Mouse (Mus musculus): ENCODE measurements around the gene Olfr1044. TPM values are rescaled to one million over a fixed set of nuclear protein-coding genes. Genes with fewer than 3 reads are reported as not detected.

Gene Olfr1044
- not detected in 2 replicates for total RNA-seq (2012; rRNA removed)
- total RNA-seq (2014; rRNA removed), result not detected in 2 replicates
- polyA plus RNA-seq (2012; ENCODE audit: insufficient read length, low read depth), result not detected in 2 replicates

DNA sequence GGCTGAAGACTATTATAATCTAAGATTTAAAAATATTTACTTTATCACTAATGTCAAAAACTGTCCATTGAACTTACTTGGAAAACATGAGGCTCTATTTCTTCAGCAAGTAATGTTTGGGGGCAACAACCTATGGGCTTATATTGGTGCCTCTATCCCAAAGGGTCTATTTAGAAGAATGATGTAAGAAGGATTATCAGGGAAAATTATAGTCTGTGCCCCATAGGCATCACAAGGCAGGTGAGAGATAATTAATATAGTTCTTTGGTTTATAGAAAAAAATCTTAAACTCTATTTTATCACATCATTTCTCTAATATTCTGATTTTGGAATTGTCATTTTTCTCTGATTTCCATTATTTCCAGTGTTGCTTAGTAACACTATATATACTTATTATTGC, at the start of gene Olfr1044:
Olfr1044 (minus strand) TSS at position 101 of the 400 bp plus-strand sequence.
- no peak within 1 kb of the TSS for H3K27ac ChIP-seq (ENCODE audit: insufficient read depth, low read depth)
- DNase-seq (ENCODE audit: extremely low read depth), result no peak
- H3K27me3 ChIP-seq (replicated peaks), result no peaks in the 10 kb centered on the region

DNA sequence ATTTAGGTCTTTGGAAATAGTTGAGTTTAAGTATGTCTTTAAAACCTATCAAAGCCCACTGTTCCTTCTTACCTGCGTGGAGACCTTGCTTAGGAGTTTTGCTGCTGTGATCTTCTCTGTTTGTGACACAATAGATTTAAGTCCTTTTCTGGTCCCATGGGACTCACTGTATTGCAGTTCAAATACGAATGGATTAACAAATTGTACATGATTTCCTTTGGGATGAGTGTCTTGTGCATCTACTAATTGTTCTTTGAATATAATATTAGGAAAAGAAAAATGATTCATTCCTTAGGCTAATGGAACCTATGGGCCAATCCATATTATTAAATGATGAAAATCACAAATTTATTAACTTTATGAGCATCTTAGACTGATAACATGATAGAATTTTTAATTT, 41.6 kb upstream of the Olfr1044 start, which contains the start of gene Olfr1046:
Olfr1046 (minus strand) TSS at position 101 of the 400 bp plus-strand sequence.
- Histone ChIP-seq H3K27me3 (replicated peaks) (no peaks in the 10 kb centered on the region), H3K4me3 (replicated peaks in 1 of 3; ENCODE audit: low read depth in 2 of 3, low read length in 2 of 3, poor library complexity in 1 of 3) (no peak within 1 kb of the TSS), H3K4me1 (ENCODE audit: control insufficient read depth in 1 of 2, insufficient read depth in 2 of 2) (no peaks in the 10 kb centered on the region), H3K4me2 (ENCODE audit: insufficient read depth, low read depth, poor library complexity, severe bottlenecking) (no peak within 1 kb of the TSS), H3K9me3 (replicated peaks; ENCODE audit: low read length) (peaks cover 4% of the 10 kb centered on the region), H3K9ac (ENCODE audit: insufficient read depth, low read depth) (no peak within 1 kb of the TSS), H3K79me2 (replicated peaks; ENCODE audit: control insufficient read depth, extremely low read depth, insufficient read depth, poor library complexity, severe bottlenecking) (no peaks in the 10 kb centered on the region), H3K27ac (ENCODE audit: insufficient read depth, low read depth) (no peak within 1 kb of the TSS), H3K36me3 (replicated peaks in 1 of 2; ENCODE audit: control insufficient read depth in 1 of 2, insufficient read depth in 1 of 2, low read length in 1 of 2) (no peaks in the 10 kb centered on the region)
- dilution Hi-C loops (cut with MboI; ENCODE audit: extremely low pct_ligation_motif_present, extremely low pct_unique_long_range_greater_than_20kb, low sequenced_read_pairs) (no loop called here), in situ Hi-C loops (cut with MboI; ENCODE audit: low pct_ligation_motif_present, low pct_unique_long_range_greater_than_20kb, low sequenced_read_pairs) (no loop called here)
- no peak for TF ChIP-seq GABPA (IDR thresholded peaks at IDR 0.05; ENCODE audit: insufficient replicate concordance, low read depth, low read length)
- TF ChIP-seq CHD2 (IDR thresholded peaks at IDR 0.05; ENCODE audit: low read length), result no peak
- TF ChIP-seq BHLHE40 (IDR thresholded peaks at IDR 0.05; ENCODE audit: low read depth, low read length), result no peak
- TF ChIP-seq MYC (IDR thresholded peaks at IDR 0.05; ENCODE audit: low read depth, low read length), result no peak
- TF ChIP-seq MXI1 (IDR thresholded peaks at IDR 0.05; ENCODE audit: low read depth, low read length), result no peak
- no peak for TF ChIP-seq USF2 (conservative IDR thresholded peaks at IDR 0.05; ENCODE audit: low read depth, low read length)
- no peak for TF ChIP-seq ZMIZ1 (IDR thresholded peaks at IDR 0.05; ENCODE audit: low read depth, low read length)
- no peak for TF ChIP-seq UBTF (IDR thresholded peaks at IDR 0.05; ENCODE audit: low read depth, low read length)
- TF ChIP-seq ETS1 (conservative IDR thresholded peaks at IDR 0.05; ENCODE audit: low read depth, low read length), result no peak
- no peak for TF ChIP-seq MEF2A (IDR thresholded peaks at IDR 0.05; ENCODE audit: borderline replicate concordance, low read depth, low read length)
- no peak for TF ChIP-seq NRF1 (IDR thresholded peaks at IDR 0.05; ENCODE audit: low read depth, low read length)
- no peak for TF ChIP-seq ZNF384 (IDR thresholded peaks at IDR 0.05; ENCODE audit: low read depth, low read length)
- no peak for TF ChIP-seq EP300 (IDR thresholded peaks at IDR 0.05; ENCODE audit: low read length)
- no peak for TF ChIP-seq ELF1 (IDR thresholded peaks at IDR 0.05; ENCODE audit: low read depth, low read length)
- TF ChIP-seq SMC3 (IDR thresholded peaks at IDR 0.05; ENCODE audit: low read depth, low read length), result no peak
- DNase-seq (ENCODE audit: extremely low read depth), result no peak

More for the DNA sequence above, at the start of gene Olfr1044:
- Histone ChIP-seq H3K4me1 (ENCODE audit: control insufficient read depth in 1 of 2, insufficient read depth in 2 of 2) (no peaks in the 10 kb centered on the region), H3K9ac (ENCODE audit: insufficient read depth, low read depth) (no peak within 1 kb of the TSS), H3K9me3 (replicated peaks; ENCODE audit: low read length) (peaks cover 14% of the 10 kb centered on the region), H3K36me3 (replicated peaks in 1 of 2; ENCODE audit: control insufficient read depth in 1 of 2, insufficient read depth in 1 of 2, low read length in 1 of 2) (no peaks in the 10 kb centered on the region), H3K4me3 (replicated peaks in 1 of 3; ENCODE audit: low read depth in 2 of 3, low read length in 2 of 3, poor library complexity in 1 of 3) (no peak within 1 kb of the TSS), H3K79me2 (replicated peaks; ENCODE audit: control insufficient read depth, extremely low read depth, insufficient read depth, poor library complexity, severe bottlenecking) (no peaks in the 10 kb centered on the region), H3K4me2 (ENCODE audit: insufficient read depth, low read depth, poor library complexity, severe bottlenecking) (no peak within 1 kb of the TSS)
- in situ Hi-C loops (cut with MboI; ENCODE audit: low pct_ligation_motif_present, low pct_unique_long_range_greater_than_20kb, low sequenced_read_pairs), result no loop called here
- TF ChIP-seq MAFK (IDR thresholded peaks at IDR 0.05; ENCODE audit: insufficient replicate concordance, low read length) (no peak), HCFC1 (IDR thresholded peaks at IDR 0.05; ENCODE audit: low read depth, low read length) (no peak), NELFE (IDR thresholded peaks at IDR 0.05; ENCODE audit: low read depth, low read length) (no peak), EP300 (IDR thresholded peaks at IDR 0.05; ENCODE audit: low read length) (no peak), ZKSCAN1 (IDR thresholded peaks at IDR 0.05; ENCODE audit: borderline replicate concordance, low read depth, low read length) (no peak), ELF1 (IDR thresholded peaks at IDR 0.05; ENCODE audit: low read depth, low read length) (no peak), MAZ (IDR thresholded peaks at IDR 0.05; ENCODE audit: low read depth, low read length) (no peak)
- dilution Hi-C loops (cut with MboI; ENCODE audit: extremely low pct_ligation_motif_present, extremely low pct_unique_long_range_greater_than_20kb, low sequenced_read_pairs), result no loop called here

Data from CH12.LX (cell line).